Mouse (Mus musculus) mouse embryonic stem cell (cell line): ENCODE results near the gene Hexim2.

Experiments used
- in situ Hi-C, 2 experiments: fragments of 300-500 bp; cut with MboI; formaldehyde crosslinking; loops; 1 replicate in 1 of 2; 3 replicates in 1 of 2; pipeline ENCODE4 v1.14.3; 2019 to 2020; ENCODE audit warnings: low sequenced_read_pairs in 2 of 2, low pct_unique_long_range_greater_than_20kb in 1 of 2, mixed read lengths in 1 of 2; ENCODE audit not compliant: unreplicated experiment in 1 of 2

Hexim2 gene

GRCm38 (mm10) chr11:103131701-103132575 is at the start of gene Hexim2:
TSS of gene Hexim2 (plus strand) at chr11:103132429.
- in situ Hi-C loops, result no loop called here

- in situ Hi-C loops, result no loop called here
Observed at GRCm38 (mm10) chr11:103093306-103093705, 38.9 kb upstream of the Hexim2 start.

- in situ Hi-C loops, result no loop called here
Observed at GRCm38 (mm10) chr11:103093862-103094833, 38.1 kb upstream of the Hexim2 start.

GRCm38 (mm10) chr11:103095107-103095670 is 37.0 kb upstream of the Hexim2 start:
- in situ Hi-C loops, result no loop called here

- in situ Hi-C loops, result no loop called here
Observed at GRCm38 (mm10) chr11:103095801-103096200, 36.4 kb upstream of the Hexim2 start.

GRCm38 (mm10) chr11:103096979-103097894 is 35.0 kb upstream of the Hexim2 start:
- in situ Hi-C loops, result no loop called here

GRCm38 (mm10) chr11:103098531-103099190 is 33.6 kb upstream of the Hexim2 start:
- in situ Hi-C loops, result no loop called here

- in situ Hi-C loops, result no loop called here
Observed at GRCm38 (mm10) chr11:103099352-103099940, 32.8 kb upstream of the Hexim2 start.

- in situ Hi-C loops, result loop anchor here (5.0 to 10.0 kb wide), 2 partner anchors 54 to 62 kb away; no protein-coding TSS in a partner anchor
Observed at GRCm38 (mm10) chr11:103100361-103100760, 31.9 kb upstream of the Hexim2 start.

GRCm38 (mm10) chr11:103101481-103101865 is 30.8 kb upstream of the Hexim2 start, which contains the start of the genes Plcd3 and Acbd4:
TSS of gene Plcd3 (minus strand) at chr11:103101658.
TSS of gene Acbd4 (plus strand) at chr11:103101682.
- in situ Hi-C loops, result loop anchor here (5.0 to 10.0 kb wide), 2 partner anchors 53 to 61 kb away; no protein-coding TSS in a partner anchor

GRCm38 (mm10) chr11:103101866-103102501 is 30.2 kb upstream of the Hexim2 start:
- in situ Hi-C loops, result loop anchor here (5.0 to 10.0 kb wide), 2 partner anchors 53 to 60 kb away; no protein-coding TSS in a partner anchor

- in situ Hi-C loops, result loop anchor here (5.0 to 10.0 kb wide), 2 partner anchors 52 to 59 kb away; no protein-coding TSS in a partner anchor
Observed at GRCm38 (mm10) chr11:103102725-103103349, 29.4 kb upstream of the Hexim2 start.

GRCm38 (mm10) chr11:103103621-103104020 is 28.6 kb upstream of the Hexim2 start:
- in situ Hi-C loops, result loop anchor here (5.0 to 10.0 kb wide), 2 partner anchors 51 to 59 kb away; no protein-coding TSS in a partner anchor

GRCm38 (mm10) chr11:103104469-103104868 is 27.8 kb upstream of the Hexim2 start:
- in situ Hi-C loops, result loop anchor here (5.0 to 10.0 kb wide), 2 partner anchors 50 to 58 kb away; no protein-coding TSS in a partner anchor

- in situ Hi-C loops, result loop anchor here in 1 of 2 experiments (10.0 kb wide), 1 partner anchor 50 kb away; no protein-coding TSS in a partner anchor
Observed at GRCm38 (mm10) chr11:103105180-103105725, 27.0 kb upstream of the Hexim2 start.
